Mouse (Mus musculus) retina, embryonic 14.5 days (tissue): ENCODE results near the gene Creb1.
"Not testable (repeated sequence)": the region's sequence is repeated elsewhere in the genome, so short reads cannot be mapped to it uniquely, and the experiment has no call there.

Experiments
- DNase-seq: peaks from one replicate; pipeline ENCODE4 v3.0.0-alpha.2; 2015; ENCODE audit warnings: low spot score

Gene Creb1

GRCm38 (mm10) chr1:64543750-64544149, 11.3 kb downstream of the Creb1 start:
- DNase-seq = no peak

GRCm38 (mm10) chr1:64546070-64546469, 13.6 kb downstream of the Creb1 start:
- no peak for DNase-seq

- DNase-seq = no peak
Measured at GRCm38 (mm10) chr1:64549380-64549779, 16.9 kb downstream of the Creb1 start.

GRCm38 (mm10) chr1:64551908-64552307, 19.5 kb downstream of the Creb1 start:
- DNase-seq = no peak

GRCm38 (mm10) chr1:64560105-64560504, 27.7 kb downstream of the Creb1 start:
- no peak for DNase-seq

- DNase-seq = no peak
Measured at GRCm38 (mm10) chr1:64568206-64568605, 35.8 kb downstream of the Creb1 start.

- DNase-seq = no peak
Measured at GRCm38 (mm10) chr1:64576022-64576421, 43.6 kb downstream of the Creb1 start.

GRCm38 (mm10) chr1:64576732-64577131, 44.3 kb downstream of the Creb1 start:
- no peak for DNase-seq

GRCm38 (mm10) chr1:64577911-64578310, 45.5 kb downstream of the Creb1 start:
- not testable (repeated sequence) for DNase-seq

GRCm38 (mm10) chr1:64578801-64579200, 46.4 kb downstream of the Creb1 start:
- DNase-seq = no peak

GRCm38 (mm10) chr1:64598926-64599325, 66.5 kb downstream of the Creb1 start:
- no peak for DNase-seq

- no peak for DNase-seq
Measured at GRCm38 (mm10) chr1:64600413-64601077, 68.1 kb downstream of the Creb1 start.

GRCm38 (mm10) chr1:64601242-64601842, 68.9 kb downstream of the Creb1 start:
- DNase-seq = no peak

- no peak for DNase-seq
Measured at GRCm38 (mm10) chr1:64603381-64603780, 70.9 kb downstream of the Creb1 start.

- no peak for DNase-seq
Measured at GRCm38 (mm10) chr1:64609145-64609544, 76.7 kb downstream of the Creb1 start.

GRCm38 (mm10) chr1:64609976-64610375, 77.5 kb downstream of the Creb1 start:
- DNase-seq = no peak

- DNase-seq = no peak
Measured at GRCm38 (mm10) chr1:64614311-64614710, 81.9 kb downstream of the Creb1 start.

GRCm38 (mm10) chr1:64614801-64615345, 82.4 kb downstream of the Creb1 start:
- DNase-seq = no peak

GRCm38 (mm10) chr1:64615531-64615991, 83.1 kb downstream of the Creb1 start:
- no peak for DNase-seq

- DNase-seq = no peak
Measured at GRCm38 (mm10) chr1:64616076-64616475, 83.6 kb downstream of the Creb1 start.

- DNase-seq = no peak
Measured at GRCm38 (mm10) chr1:64616531-64616880, 84.1 kb downstream of the Creb1 start.

GRCm38 (mm10) chr1:64616881-64617714, 84.7 kb downstream of the Creb1 start, which contains the start of gene Mettl21a:
Gene Mettl21a, minus strand, starts transcription at chr1:64617242.
- peak; percentile 92 for DNase-seq

GRCm38 (mm10) chr1:64617715-64617984, 85.2 kb downstream of the Creb1 start:
- DNase-seq = peak; percentile 87
